Mouse (Mus musculus) neutrophil, adult 5-6 weeks (primary cell): Measurements from ENCODE around the gene Hist1h4i. TPM values are rescaled to one million over a fixed set of nuclear protein-coding genes. Genes with fewer than 3 reads are reported as not detected.
A peak's percentile ranks its signal among the peaks of the same experiment; 100 is the strongest.
"Not testable (repeated sequence)": the region's sequence is repeated elsewhere in the genome, so short reads cannot be mapped to it uniquely, and the experiment has no call there.

Experiments
- ATAC-seq: fragments of 151-379, 151-347 bp; 2 replicates; pipeline ENCODE4 v1.8.0; 2017; ENCODE audit warnings: mild to moderate bottlenecking, moderate TSS enrichment; ENCODE audit not compliant: insufficient number of reproducible peaks, poor library complexity, low FRiP score, severe bottlenecking; ENCODE audit errors: extremely low read depth
- total RNA-seq: library from RNA; stranded (forward); fragments of 200-1000 nt; gene quantifications from 2 replicates; pipeline ENCODE4 v1.2.3, GENCODE M21; 2017

Hist1h4i gene
- total RNA-seq: 59.4 and 71.0 TPM in 2 replicates

- ATAC-seq: peak; percentile 76
These were observed at the start of gene Hist1h4i for GRCm38 (mm10) chr13:22041142-22041536. TSS of gene Hist1h4i (minus strand) at chr13:22041362.

DNA sequence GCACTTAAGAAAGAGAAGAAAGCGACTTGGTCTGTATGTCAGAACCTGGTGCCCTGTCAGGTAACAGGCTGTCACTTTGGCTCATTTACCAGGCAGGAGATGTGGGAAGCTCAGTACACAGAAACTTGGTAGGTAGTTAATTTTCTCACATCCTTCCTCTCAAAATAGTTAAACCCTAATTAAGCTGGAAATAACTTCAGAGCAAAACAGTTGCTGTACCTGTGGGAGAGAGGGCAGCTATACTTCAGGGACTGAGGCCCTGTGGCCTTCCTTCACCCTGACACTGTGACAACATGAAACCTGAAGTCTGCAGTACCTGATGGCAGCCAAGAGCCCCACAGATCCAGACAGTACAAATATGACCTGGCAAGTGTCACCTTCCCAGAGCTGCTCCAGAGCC lies 43.0 kb upstream of the Hist1h4i start, which contains the start of gene Vmn1r188:
Gene Vmn1r188, plus strand, starts transcription at position 301 of the 400 bp plus-strand sequence.
- not testable (repeated sequence) for ATAC-seq

- ATAC-seq: no peak
These were observed 22.3 kb upstream of the Hist1h4i start for GRCm38 (mm10) chr13:22063468-22063867.

- ATAC-seq: no peak
These were observed 20.3 kb upstream of the Hist1h4i start for GRCm38 (mm10) chr13:22061422-22061821.

DNA sequence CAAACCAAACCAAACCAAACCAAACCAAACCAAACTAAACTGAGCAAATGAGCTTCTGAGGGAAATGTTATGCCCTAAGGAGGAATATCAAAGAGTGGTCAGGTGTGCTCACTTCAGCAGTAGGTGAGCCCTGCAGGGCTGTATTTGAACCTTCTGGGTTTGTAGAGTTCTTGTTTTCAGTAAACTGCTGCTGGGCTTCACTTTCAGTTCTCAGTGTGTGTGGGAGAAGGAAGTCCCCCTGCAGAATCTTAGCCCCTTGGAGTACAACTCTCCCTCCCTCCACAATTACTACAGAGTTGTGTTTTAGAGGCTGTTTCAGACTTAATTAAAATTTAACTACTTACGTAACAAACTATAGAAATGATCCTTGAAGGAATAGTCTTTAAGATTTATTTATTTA lies 12.6 kb upstream of the Hist1h4i start:
- ATAC-seq: no peak

- no peak for ATAC-seq
These were observed 10.3 kb upstream of the Hist1h4i start for GRCm38 (mm10) chr13:22051523-22051859.

GRCm38 (mm10) chr13:22050591-22051522 lies 9.7 kb upstream of the Hist1h4i start:
- ATAC-seq: peak; percentile 89

GRCm38 (mm10) chr13:22049737-22050440 lies 8.7 kb upstream of the Hist1h4i start:
- ATAC-seq: peak; percentile 3; the same call in 1 of the 2 replicates

- ATAC-seq: no peak
These were observed 7.9 kb upstream of the Hist1h4i start for GRCm38 (mm10) chr13:22049041-22049440.

DNA sequence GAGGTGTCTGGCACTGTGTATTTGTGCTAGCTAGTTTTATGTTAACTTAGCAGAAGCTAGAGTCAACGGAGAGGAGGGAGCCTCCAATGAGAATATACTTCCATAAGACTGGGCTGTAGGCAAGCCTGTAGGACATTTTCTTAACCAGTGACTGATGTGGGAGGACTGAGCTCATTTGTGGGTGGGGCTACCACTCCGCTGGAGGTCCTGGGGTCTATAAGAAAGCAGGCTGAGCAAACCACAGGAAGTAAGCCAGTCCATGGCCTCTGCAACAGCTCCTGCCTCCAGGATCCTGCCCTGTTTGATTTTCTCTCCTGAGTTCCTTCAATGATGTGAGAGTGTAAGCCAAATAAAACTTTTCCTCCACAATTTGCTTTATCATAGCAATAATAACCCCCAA lies 4.1 kb upstream of the Hist1h4i start:
- ATAC-seq: no peak

GRCm38 (mm10) chr13:22044432-22045155 lies 3.4 kb upstream of the Hist1h4i start:
- no peak for ATAC-seq

GRCm38 (mm10) chr13:22043503-22044431 lies 2.6 kb upstream of the Hist1h4i start:
- ATAC-seq: peak; percentile 38; the same call in 1 of the 2 replicates

DNA sequence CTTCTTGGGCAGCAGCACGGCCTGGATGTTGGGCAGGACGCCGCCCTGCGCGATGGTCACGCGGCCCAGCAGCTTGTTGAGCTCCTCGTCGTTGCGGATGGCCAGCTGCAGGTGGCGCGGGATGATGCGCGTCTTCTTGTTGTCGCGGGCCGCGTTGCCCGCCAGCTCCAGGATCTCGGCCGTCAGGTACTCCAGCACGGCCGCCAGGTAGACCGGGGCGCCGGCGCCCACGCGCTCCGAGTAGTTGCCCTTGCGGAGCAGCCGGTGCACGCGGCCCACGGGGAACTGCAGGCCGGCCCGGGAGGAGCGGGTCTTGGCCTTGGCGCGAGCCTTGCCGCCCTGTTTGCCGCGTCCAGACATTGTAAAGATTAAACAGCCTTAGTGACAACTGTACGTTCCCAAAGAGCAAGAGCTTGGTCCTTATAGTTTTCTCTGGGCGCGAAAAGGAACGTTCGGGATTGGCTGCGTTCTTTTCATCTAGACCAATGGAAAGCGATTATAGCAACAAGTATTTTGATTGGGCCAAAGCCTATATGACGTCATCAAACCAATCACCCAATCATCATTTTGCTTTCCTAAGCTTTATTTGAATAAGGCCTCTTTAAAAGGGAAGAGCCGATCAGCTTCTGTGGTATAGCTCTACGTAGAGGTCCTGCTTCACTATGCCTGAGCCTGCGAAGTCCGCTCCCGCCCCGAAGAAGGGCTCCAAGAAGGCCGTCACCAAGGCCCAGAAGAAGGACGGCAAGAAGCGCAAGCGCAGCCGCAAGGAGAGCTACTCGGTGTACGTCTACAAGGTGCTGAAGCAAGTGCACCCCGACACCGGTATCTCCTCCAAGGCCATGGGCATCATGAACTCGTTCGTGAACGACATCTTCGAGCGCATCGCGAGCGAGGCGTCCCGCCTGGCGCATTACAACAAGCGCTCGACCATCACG lies 1.7 kb upstream of the Hist1h4i start, which contains the start of the genes Hist1h2ag and Hist1h2bj:
Gene Hist1h2ag, minus strand, starts transcription at position 377 of the 935 bp plus-strand sequence.
Gene Hist1h2bj, plus strand, starts transcription at position 647 of the 935 bp plus-strand sequence.
- peak; percentile 87 for ATAC-seq

DNA sequence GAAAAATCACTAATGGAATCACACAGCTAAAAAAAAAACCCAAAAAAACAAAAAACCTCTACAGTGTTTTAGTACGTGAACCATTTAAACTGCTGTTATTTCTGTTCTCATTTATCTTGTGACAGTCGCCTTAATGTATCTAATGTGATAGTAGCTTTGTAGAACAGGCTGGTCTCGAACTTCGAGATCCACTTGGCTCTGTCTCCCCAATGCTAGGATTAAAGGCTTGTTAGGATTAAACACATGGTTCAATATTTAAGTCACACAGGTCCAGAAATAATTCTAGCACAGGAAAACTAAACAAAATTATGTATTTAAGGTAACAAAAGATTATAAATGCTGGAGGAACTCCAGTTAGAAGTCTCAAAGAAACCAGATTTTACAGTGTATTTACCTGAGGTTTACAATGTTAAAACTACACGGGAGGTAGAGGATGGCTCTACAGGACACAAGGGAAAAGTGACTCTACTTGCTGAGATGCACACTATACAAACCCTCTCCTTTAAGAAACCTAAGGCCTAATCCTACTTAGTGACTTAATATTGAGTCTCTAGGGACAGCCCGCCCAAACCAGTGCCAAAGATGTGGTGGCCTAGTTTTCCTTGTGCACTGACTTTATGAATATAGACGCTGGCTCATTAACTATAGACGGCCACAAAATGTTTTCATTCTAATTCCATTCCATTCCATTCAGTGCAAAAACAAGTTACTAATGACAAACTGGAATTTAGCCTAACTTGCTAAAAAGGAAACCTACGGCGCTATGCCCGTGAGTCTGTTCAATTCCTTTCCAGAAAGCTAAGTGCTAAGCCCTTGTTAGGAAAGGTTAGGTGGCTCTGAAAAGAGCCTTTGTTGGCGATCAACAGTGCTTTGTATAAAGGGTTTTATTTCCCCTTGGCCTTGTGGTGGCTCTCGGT lies 747 bp upstream of the Hist1h4i start:
- no peak for ATAC-seq

GRCm38 (mm10) chr13:22040464-22041141 lies 559 bp downstream of the Hist1h4i start:
- no peak for ATAC-seq
